Mouse (Mus musculus): ENCODE results near the gene Igfn1.

DNA sequence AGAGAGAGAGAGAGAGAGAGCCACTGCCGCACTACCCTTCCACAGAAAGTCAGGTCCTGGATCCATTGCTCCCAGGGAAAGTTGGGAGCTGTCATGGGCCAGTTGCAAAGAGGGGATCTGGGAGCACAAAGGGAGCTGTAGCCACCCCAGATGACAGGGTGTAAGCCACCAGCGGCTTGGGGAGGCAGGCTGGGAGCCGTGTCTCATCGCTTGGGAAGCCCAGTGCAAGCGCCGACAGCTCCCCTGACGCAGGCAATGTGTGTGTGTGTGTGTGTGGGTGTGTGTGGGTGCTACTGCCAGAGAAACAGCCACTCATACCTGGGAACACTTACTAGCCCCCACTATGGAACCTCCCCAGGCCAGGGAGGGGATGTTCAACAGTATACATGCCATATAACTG, 64.0 kb downstream of the Igfn1 start:
- no peak for TF ChIP-seq POLR2A (IDR thresholded peaks at IDR 0.05; ENCODE audit: control insufficient read depth, extremely low read depth, insufficient read depth, low read length, poor library complexity)
- TF ChIP-seq CTCF (IDR thresholded peaks at IDR 0.05; ENCODE audit: borderline replicate concordance, control insufficient read depth, extremely low read depth, insufficient read depth, low read length, poor library complexity), result no peak
